Mouse (Mus musculus) kidney, embryonic 14.5 days (tissue): ENCODE data around the gene Gjd3. TPM values are rescaled to one million over a fixed set of nuclear protein-coding genes. Genes with fewer than 3 reads are reported as not detected.

Experiments
- ATAC-seq: fragments of 200-750 bp; cut with Nextera tagmentation; 2 replicates; pipeline ENCODE4 v1.8.0; 2017; ENCODE audit warnings: moderate number of reproducible peaks, mild to moderate bottlenecking, moderate TSS enrichment, moderate library complexity; ENCODE audit not compliant: low FRiP score, low TSS enrichment
- H3K27ac ChIP-seq: fragments of 300-500 bp; sonication (generic); 2 replicates; pipeline ENCODE4 v1.5.1; 2014; ENCODE audit warnings: low read depth, mild to moderate bottlenecking, low read length, moderate library complexity, mixed read lengths
- H3K27me3 ChIP-seq: fragments of 300-500 bp; sonication (generic); 2 replicates; pipeline ENCODE4 v1.6.1; 2014; ENCODE audit warnings: mild to moderate bottlenecking, low read length; ENCODE audit not compliant: control insufficient read depth, insufficient read depth
- H3K36me3 ChIP-seq: fragments of 300-500 bp; sonication (generic); 2 replicates; pipeline ENCODE4 v1.6.1; 2014; ENCODE audit warnings: low read length, mixed read lengths; ENCODE audit not compliant: control insufficient read depth, insufficient read depth
- H3K4me1 ChIP-seq: fragments of 300-500 bp; sonication (generic); 2 replicates; pipeline ENCODE4 v1.6.1; 2014; ENCODE audit warnings: low read length, mixed read lengths; ENCODE audit not compliant: control insufficient read depth, insufficient read depth
- H3K4me2 ChIP-seq: fragments of 300-500 bp; sonication (generic); replicated peaks from 2 replicates; pipeline ENCODE4 v1.6.1; 2014; ENCODE audit warnings: low read depth, mild to moderate bottlenecking, low read length
- H3K4me3 ChIP-seq: fragments of 300-500 bp; sonication (generic); 2 replicates; pipeline ENCODE4 v1.5.1; 2014; ENCODE audit warnings: mild to moderate bottlenecking, low read length
- H3K9ac ChIP-seq: fragments of 300-500 bp; sonication (generic); 2 replicates; pipeline ENCODE4 v1.6.1; 2014; ENCODE audit warnings: low read depth, mild to moderate bottlenecking, low read length, moderate library complexity
- H3K9me3 ChIP-seq: fragments of 300-500 bp; sonication (generic); 2 replicates; pipeline ENCODE4 v1.6.1; 2016; ENCODE audit warnings: low read length; ENCODE audit not compliant: control insufficient read depth
- WGBS: fragments of 180-500 bp; shearing (Covaris S2); extraction: QIAGEN DNeasy Blood & Tissue Kit; methylation state at CpG from one replicate; pipeline ENCODE4 v1.1.7; 2014; 5-methylcytosine and 5-hydroxymethylcytosine counted together
- polyA plus RNA-seq: library from polyadenylated mRNA; unstranded; fragments of >200 nt; fragmentation: Nextera tagmentation; extraction: Ambion mirVana; gene quantifications from 2 replicates; pipeline ENCODE4 v1.2.1, GENCODE M21; 2014

Gene Gjd3
- polyA plus RNA-seq, 1 experiment from 2014 or later = not detected

DNA sequence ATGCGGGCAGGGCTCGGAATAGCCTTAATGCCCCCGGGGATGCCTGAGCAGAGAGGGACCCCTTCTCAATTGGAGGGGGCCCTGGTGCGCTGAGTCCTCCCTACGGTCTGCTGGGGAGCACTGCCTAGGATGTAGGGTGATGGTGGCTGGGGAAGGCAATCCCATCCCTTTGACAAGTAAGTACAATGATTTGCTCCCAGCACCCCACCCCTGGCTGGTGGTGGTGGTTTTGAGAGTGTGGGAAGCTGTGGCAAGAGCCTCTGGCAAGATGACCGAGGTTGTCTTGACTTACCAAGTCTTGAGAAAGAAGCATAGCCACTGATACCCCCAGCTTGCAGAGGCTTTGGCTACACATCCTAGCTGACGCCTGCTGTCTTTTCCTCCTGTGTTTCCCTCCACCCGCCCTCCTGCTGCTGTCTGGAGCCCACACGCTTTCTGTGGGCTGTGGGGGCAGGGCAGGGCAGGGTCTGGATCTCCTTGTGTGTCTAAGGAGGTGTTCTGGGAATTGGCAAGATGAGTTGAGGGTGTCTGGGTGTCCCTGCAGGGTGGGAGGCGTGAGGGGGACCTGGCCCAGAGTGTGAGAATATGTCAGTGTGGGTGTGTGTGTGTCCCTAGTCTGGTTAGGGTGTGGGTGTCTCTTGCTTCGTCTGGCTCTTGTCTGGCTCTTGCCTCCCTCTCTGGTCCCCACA, 42.7 kb downstream of the Gjd3 start:
- Histone ChIP-seq H3K4me3 (peak overlapping the region; percentile 65; the same call in 1 of the 2 replicates), H3K36me3 (no peaks in the 10 kb centered on the region), H3K9ac (peak overlapping the region; percentile 77; the same call in 1 of the 2 replicates), H3K4me1 (peaks cover 82% of the 10 kb centered on the region), H3K27me3 (no peaks in the 10 kb centered on the region), H3K9me3 (no peaks in the 10 kb centered on the region), H3K4me2 (peak overlapping the region; percentile 70), H3K27ac (peak overlapping the region; percentile 98; the same call in 1 of the 2 replicates)
- no peak for ATAC-seq
- 49% methylated on average over 11 of the region's 11 CpGs for WGBS

DNA sequence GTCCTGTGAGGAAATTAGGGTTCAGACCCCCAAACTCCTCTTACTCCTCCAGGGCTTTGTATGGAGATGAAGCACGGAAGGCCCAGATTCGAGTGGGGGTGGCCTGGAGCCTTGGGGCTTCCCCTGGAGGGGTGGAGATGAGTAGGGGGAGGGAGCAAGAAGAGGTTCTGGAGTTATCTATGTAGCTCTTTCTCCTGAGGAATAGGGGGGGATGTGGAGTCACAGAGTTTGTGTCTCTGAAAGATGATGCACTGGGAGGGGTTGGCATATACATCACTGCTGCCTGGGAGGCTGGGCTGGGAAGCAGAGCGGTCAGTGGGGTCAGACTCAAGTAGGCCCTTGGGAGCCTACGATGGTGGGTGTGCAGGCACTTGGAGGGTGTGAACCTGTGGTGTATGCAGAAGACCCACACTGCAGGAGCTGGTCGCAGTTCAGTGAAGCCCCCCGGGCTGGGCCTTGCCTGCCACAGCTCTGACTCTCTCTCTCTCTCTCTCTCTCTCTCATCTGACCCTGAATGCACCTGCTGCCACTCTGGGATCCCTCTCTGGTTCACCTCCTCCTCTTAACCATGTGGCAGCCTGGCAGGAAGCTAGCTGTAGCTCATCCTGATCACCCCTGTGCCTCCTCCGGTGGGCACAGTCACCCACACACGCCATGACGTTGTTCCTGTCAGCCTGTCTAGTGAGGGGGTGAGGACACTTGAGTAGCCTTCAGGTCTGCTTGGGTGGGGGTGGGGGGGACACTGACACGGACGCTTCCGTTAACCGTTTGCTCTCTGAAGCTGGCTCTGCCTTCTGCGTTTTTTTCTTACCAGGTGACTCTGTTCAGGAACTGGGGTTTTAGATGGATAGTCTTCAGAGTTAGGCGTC, 43.5 kb downstream of the Gjd3 start:
- H3K36me3 ChIP-seq = no peaks in the 10 kb centered on the region
- H3K27ac ChIP-seq = 0 out of 2 replicates have a peak overlapping the region, but pooled peaks have one; percentile 98
- no peak for ATAC-seq
- no peaks in the 10 kb centered on the region for H3K27me3 ChIP-seq
- H3K4me2 ChIP-seq = peak overlapping the region; percentile 70
- WGBS = 27% methylated on average over 15 of the region's 15 CpGs
- H3K9ac ChIP-seq = peak overlapping the region; percentile 77
- peak overlapping the region; percentile 65 for H3K4me3 ChIP-seq
- no peaks in the 10 kb centered on the region for H3K9me3 ChIP-seq
- peaks cover 74% of the 10 kb centered on the region for H3K4me1 ChIP-seq

DNA sequence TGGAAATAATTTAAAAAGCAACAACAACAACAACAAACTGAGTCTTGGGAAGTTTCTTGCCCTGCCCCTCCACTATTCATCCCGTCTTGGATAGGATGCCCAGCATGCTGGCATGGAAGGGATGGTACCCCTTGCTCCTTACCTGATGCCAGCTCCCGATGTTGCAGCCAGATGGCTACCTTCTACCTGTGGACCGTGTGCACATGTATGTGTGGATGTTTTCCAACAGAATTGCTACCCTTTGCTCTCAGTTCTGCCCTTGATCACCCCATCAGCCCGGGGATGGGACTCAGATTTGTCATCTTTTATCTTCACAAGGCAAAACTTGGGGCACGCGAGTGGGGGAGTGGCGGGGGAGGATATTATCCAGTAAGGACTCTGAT, 44.1 kb downstream of the Gjd3 start:
- Histone ChIP-seq H3K9ac (peak overlapping the region; percentile 77), H3K4me3 (peak overlapping the region; percentile 65), H3K27me3 (no peaks in the 10 kb centered on the region), H3K36me3 (no peaks in the 10 kb centered on the region), H3K4me2 (peak overlapping the region; percentile 70), H3K4me1 (peaks cover 68% of the 10 kb centered on the region), H3K9me3 (no peaks in the 10 kb centered on the region), H3K27ac (no peak overlapping the region)
- 36% methylated on average over 7 of the region's 7 CpGs for WGBS
- ATAC-seq = no peak

DNA sequence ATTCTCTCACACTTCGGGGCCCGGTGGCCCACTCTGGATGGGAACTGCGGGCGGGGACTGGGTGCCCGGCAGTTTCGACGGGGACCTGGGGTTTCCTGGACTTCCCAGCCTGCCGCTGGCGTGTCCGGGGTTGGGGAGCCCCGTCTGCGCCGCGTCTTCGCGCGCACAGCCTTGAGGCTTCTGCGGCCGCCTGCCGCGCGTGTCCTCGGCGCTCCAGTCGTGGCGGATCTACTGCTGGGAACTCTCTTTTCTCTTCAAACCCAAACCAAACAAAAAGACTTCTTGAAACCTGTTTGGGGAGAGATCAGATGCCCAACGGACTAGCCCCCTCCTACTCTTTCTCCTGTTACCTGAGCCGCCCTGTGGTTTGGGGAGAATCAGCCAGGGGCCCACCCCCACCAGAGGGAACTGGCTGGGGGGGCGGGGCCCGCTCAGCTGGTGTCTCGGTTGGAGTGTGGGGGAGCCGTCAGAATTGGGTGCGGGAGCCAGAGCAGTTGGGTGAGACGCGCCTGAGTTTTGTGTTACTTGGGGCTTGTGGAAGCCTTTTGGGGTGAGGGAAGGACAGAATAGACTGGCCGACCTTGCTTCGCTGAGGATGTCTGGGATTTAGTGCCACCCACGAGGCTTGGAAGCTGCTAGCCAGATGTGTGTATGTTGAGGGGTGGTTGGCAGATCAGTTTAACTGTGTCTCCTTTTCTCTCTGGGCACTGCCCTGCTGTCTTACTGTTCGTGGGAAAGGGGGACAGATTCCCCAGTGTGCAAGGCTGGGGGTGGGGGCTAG, 44.7 kb downstream of the Gjd3 start:
- no peaks in the 10 kb centered on the region for H3K9me3 ChIP-seq
- peaks cover 66% of the 10 kb centered on the region for H3K4me1 ChIP-seq
- ATAC-seq = peak; percentile 4
- no peaks in the 10 kb centered on the region for H3K36me3 ChIP-seq
- no peaks in the 10 kb centered on the region for H3K27me3 ChIP-seq
- peak overlapping the region; percentile 65 for H3K4me3 ChIP-seq
- H3K27ac ChIP-seq = peak overlapping the region; percentile 91
- under 1% methylated on average over 36 of the region's 39 CpGs for WGBS
- H3K4me2 ChIP-seq = peak overlapping the region; percentile 70
- H3K9ac ChIP-seq = peak overlapping the region; percentile 77

DNA sequence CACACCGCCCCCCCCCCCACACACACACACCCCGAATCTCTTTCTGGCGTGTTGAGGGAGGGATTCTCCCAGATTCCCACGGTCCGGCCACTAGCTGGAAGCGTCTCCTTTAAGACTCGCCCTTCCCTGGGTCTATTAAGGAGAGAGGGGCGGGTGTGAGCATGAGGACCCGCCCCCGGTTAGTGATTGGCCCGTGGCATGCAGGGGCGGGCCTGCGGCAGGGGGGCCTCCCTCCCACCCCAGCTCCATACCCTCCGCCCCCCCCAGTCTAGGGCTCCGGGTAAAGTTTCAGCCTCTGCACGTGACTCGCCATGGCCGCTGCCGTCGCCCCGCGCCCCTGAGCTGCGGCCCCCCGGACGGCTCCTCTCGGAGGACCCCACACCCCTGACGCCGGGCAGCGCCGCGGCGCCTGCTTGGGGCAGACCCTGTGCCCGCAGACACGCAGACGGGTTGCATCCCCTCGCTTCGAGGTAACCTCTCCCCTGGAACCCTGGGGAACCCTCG, 45.4 kb downstream of the Gjd3 start:
- H3K27me3 ChIP-seq = no peaks in the 10 kb centered on the region
- peak overlapping the region; percentile 65 for H3K4me3 ChIP-seq
- peak overlapping the region; percentile 91 for H3K27ac ChIP-seq
- peak; percentile 84 for ATAC-seq
- peak overlapping the region; percentile 77 for H3K9ac ChIP-seq
- H3K4me1 ChIP-seq = peaks cover 66% of the 10 kb centered on the region
- under 1% methylated on average over 37 of the region's 38 CpGs for WGBS
- H3K4me2 ChIP-seq = peak overlapping the region; percentile 70
- H3K9me3 ChIP-seq = no peaks in the 10 kb centered on the region
- H3K36me3 ChIP-seq = no peaks in the 10 kb centered on the region

DNA sequence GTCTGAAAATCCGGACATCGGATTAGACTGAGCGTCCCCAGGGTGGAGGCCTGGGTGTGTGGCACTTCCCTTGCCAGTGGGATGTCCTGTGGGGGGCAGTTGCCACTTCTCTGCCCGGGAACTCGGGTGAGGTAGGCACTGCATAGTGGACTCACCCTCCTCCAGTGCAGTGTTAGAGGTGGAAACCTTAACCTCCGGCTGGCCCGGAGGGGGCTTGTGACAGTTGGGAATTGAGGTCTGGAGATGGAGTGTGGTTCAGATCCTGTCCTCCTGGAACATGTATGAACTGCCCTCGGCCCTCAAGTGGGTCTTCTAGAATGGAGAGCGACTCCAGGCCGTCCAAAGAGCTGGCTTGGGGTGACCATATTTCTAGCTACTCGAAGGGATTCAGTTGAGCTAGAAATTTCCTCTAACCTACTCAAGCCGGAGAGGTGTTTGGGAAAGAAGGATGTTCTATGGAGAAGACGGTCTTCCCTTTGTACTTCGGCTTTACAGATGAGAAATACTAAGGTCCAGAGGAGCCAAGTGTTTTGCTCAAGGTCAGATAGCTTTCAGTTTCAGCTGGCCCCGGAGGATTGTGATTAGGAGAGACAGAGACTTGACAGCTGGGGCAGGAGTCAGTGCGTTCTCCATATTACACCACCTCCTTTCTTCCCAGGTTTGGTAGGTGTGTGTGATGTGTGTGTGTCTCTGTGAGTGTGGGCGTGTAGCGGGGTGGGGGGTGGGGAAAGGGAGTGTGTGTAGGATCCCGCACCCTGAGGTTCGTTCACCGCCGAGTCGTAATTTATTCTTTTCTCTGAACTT, 46.0 kb downstream of the Gjd3 start:
- H3K27me3 ChIP-seq = no peaks in the 10 kb centered on the region
- peak; percentile 11; the same call in 1 of the 2 replicates for ATAC-seq
- no peaks in the 10 kb centered on the region for H3K36me3 ChIP-seq
- WGBS = 2% methylated on average over 23 of the region's 23 CpGs
- H3K9ac ChIP-seq = peak overlapping the region; percentile 77; the same call in 1 of the 2 replicates
- peaks cover 67% of the 10 kb centered on the region for H3K4me1 ChIP-seq
- peak overlapping the region; percentile 65 for H3K27ac ChIP-seq
- H3K4me3 ChIP-seq = peak overlapping the region; percentile 65
- no peaks in the 10 kb centered on the region for H3K9me3 ChIP-seq
- H3K4me2 ChIP-seq = peak overlapping the region; percentile 70

DNA sequence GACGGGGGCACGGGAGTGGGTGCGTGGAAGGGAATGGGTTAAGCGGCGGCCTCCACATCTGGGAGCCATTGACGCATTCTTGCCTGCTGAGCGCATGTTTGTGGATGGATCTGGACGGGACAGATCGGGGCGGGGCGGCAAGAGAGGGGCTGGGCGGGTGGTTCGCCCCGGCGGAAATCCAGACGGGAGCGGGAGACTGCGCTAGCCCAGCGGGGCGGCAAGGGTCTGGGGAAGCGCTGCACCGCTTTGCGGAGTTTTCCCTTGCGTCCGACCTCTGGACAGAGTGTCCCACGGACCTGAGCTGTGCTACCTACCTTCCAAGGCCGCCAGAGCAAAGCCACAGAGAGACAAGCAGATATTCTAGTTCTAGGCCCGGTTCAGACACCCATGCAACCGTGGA, 46.6 kb downstream of the Gjd3 start:
- no peaks in the 10 kb centered on the region for H3K27me3 ChIP-seq
- H3K36me3 ChIP-seq = no peaks in the 10 kb centered on the region
- ATAC-seq = 0 out of 2 replicates have a peak, but pooled peaks have one; percentile 14
- peak overlapping the region; percentile 65 for H3K4me3 ChIP-seq
- H3K4me1 ChIP-seq = peaks cover 67% of the 10 kb centered on the region
- peak overlapping the region; percentile 65 for H3K27ac ChIP-seq
- H3K4me2 ChIP-seq = peak overlapping the region; percentile 70
- WGBS = under 1% methylated on average over 29 of the region's 29 CpGs
- H3K9me3 ChIP-seq = no peaks in the 10 kb centered on the region
- H3K9ac ChIP-seq = peak overlapping the region; percentile 34; the same call in 1 of the 2 replicates

DNA sequence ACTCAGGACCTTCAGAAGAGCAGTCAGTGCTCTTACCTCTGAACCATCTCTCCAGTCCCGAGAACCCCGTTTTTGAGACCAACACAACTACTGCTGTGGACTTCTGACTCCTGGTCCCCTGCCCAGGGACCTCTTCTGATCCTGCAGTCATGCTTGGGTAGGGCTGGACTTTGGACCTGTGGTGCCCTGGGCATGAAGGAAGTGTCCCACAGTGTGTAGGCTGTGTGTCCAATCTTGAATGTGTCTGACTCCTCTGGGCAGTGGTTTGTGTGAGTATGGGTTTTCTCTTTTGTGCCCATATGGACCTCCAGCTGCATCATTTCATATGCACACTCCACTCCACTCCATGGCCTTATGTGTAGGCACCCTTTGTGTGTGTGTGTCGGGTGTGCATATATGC, 47.7 kb downstream of the Gjd3 start:
- no peaks in the 10 kb centered on the region for H3K27me3 ChIP-seq
- H3K4me2 ChIP-seq = no peak overlapping the region
- ATAC-seq = no peak
- H3K4me3 ChIP-seq = no peak overlapping the region
- H3K36me3 ChIP-seq = no peaks in the 10 kb centered on the region
- H3K9ac ChIP-seq = no peak overlapping the region
- peaks cover 67% of the 10 kb centered on the region for H3K4me1 ChIP-seq
- WGBS = 86% methylated on average over 3 of the region's 3 CpGs
- no peaks in the 10 kb centered on the region for H3K9me3 ChIP-seq
- H3K27ac ChIP-seq = no peak overlapping the region
